8 mouse cellular contexts compared by ENCODE assay signal in genomic region chr6:86526961-86527740, GRCm38 (mm10). TPM values are rescaled to one million over a fixed set of nuclear protein-coding genes. Genes with fewer than 3 reads are reported as not detected.
A peak's percentile ranks its signal among the peaks of the same experiment; 100 is the strongest.
DNase-seq lines count a peak whose midpoint lies in the region; ATAC-seq and TF ChIP-seq lines count a peak whose summit lies in the region.

No protein-coding gene starts in this region.

- H3K27ac ChIP-seq in kidney, postnatal 0 days: peak overlapping the region; percentile 100
- peak overlapping the region; percentile 100 for H3K27ac ChIP-seq in lung, postnatal 0 days (ENCODE audit: low read length)
- H3K27ac ChIP-seq in olfactory bulb, adult 2 months (ENCODE audit: insufficient read depth, low read depth, low read length): peak overlapping the region; percentile 100

- H3K4me1 ChIP-seq in kidney, postnatal 0 days (replicated peaks; ENCODE audit: insufficient read depth, low read length): peaks cover 9% of the 10 kb centered on the region; the same call in 1 of the 2 replicates
- peaks cover 10% of the 10 kb centered on the region; the same call in 1 of the 2 replicates for H3K4me1 ChIP-seq in lung, postnatal 0 days (ENCODE audit: insufficient read depth, low read depth, low read length)
- H3K4me1 ChIP-seq in olfactory bulb, adult 2 months (ENCODE audit: control insufficient read depth, insufficient read depth, low read length): peaks cover 2% of the 10 kb centered on the region; the same call in 1 of the 2 replicates

- peak; percentile 30 for ATAC-seq in common myeloid progenitor, adult 5-6 weeks (replicated peaks; ENCODE audit: low read depth, poor library complexity, severe bottlenecking)
- ATAC-seq in granulocyte monocyte progenitor cell, adult 5-6 weeks (replicated peaks; ENCODE audit: poor library complexity, severe bottlenecking): peak; percentile 38
- ATAC-seq in kidney, postnatal 0 days (replicated peaks; ENCODE audit: low FRiP score, low read depth): peak; percentile 71
- peak; percentile 64 for ATAC-seq in lung, postnatal 0 days

- H3K4me3 ChIP-seq in kidney, postnatal 0 days (replicated peaks; ENCODE audit: low read depth, low read length): peak overlapping the region; percentile 98
- H3K4me3 ChIP-seq in lung, postnatal 0 days (ENCODE audit: low read depth, low read length): peak overlapping the region; percentile 97
- peak overlapping the region; percentile 64 for H3K4me3 ChIP-seq in olfactory bulb, adult 2 months (ENCODE audit: insufficient read depth, low read depth, low read length)

- TF ChIP-seq POLR2A in olfactory bulb, adult 2 months (IDR thresholded peaks at IDR 0.05; ENCODE audit: insufficient read depth, low read depth, low read length): peak; percentile 13; the same call in 1 of the 2 replicates

- H3K27me3 ChIP-seq in kidney, postnatal 0 days (ENCODE audit: insufficient read depth, low read length): no peaks in the 10 kb centered on the region
- H3K27me3 ChIP-seq in lung, postnatal 0 days (replicated peaks; ENCODE audit: insufficient read depth, low read length): no peaks in the 10 kb centered on the region

- H3K36me3 ChIP-seq in kidney, postnatal 0 days (ENCODE audit: insufficient read depth, low read length): 0 out of 2 replicates have a peak, but pooled peaks cover 7% of the 10 kb centered on the region
- no peaks in the 10 kb centered on the region for H3K36me3 ChIP-seq in lung, postnatal 0 days (ENCODE audit: insufficient read depth, low read length)

- H3K9me3 ChIP-seq in kidney, postnatal 0 days (replicated peaks; ENCODE audit: low read length): no peaks in the 10 kb centered on the region
- no peaks in the 10 kb centered on the region for H3K9me3 ChIP-seq in lung, postnatal 0 days (ENCODE audit: low read length)

- 6% methylated on average over 49 of the region's 49 CpGs for WGBS in kidney, postnatal 0 days
- 5% methylated on average over 49 of the region's 49 CpGs for WGBS in lung, postnatal 0 days
- WGBS in olfactory bulb, adult 2 months: 4% methylated on average over 49 of the region's 49 CpGs

- peak; percentile 75 for DNase-seq in retina, adult 2 months (ENCODE audit: low read depth, low spot score)
- no peak for DNase-seq in retina, postnatal 1 day
- no peak for DNase-seq in kidney, postnatal 0 days (ENCODE audit: low spot score)
- DNase-seq in lung, postnatal 0 days (ENCODE audit: low spot score): peak; percentile 76
- DNase-seq in urinary bladder, adult 2 months (ENCODE audit: low spot score): peak; percentile 95

- peak overlapping the region; percentile 79 for H3K4me2 ChIP-seq in kidney, postnatal 0 days (ENCODE audit: low read length)
- peak overlapping the region; percentile 74 for H3K4me2 ChIP-seq in lung, postnatal 0 days (replicated peaks; ENCODE audit: low read depth, low read length)

- TF ChIP-seq CTCF in kidney, postnatal 0 days (IDR thresholded peaks at IDR 0.05; ENCODE audit: low read depth): no peak
- TF ChIP-seq CTCF in lung, postnatal 0 days (IDR thresholded peaks at IDR 0.05): no peak
- TF ChIP-seq CTCF in olfactory bulb, adult 2 months (IDR thresholded peaks at IDR 0.05; ENCODE audit: insufficient read depth, low read depth, low read length): no peak

- TF ChIP-seq EP300 in lung, postnatal 0 days (IDR thresholded peaks at IDR 0.05): peak; percentile 69

- H3K9ac ChIP-seq in kidney, postnatal 0 days (ENCODE audit: low read depth, low read length): peak overlapping the region; percentile 98
- peak overlapping the region; percentile 92 for H3K9ac ChIP-seq in lung, postnatal 0 days (replicated peaks; ENCODE audit: low read depth)

RNA-seq across cellular contexts. Expression of gene Pcbp1, which starts 1.0 kb away (rescaled TPM):
- 115 and 172 TPM in 2 replicates for total RNA-seq in common myeloid progenitor, adult 5-6 weeks (2017)
- total RNA-seq in granulocyte monocyte progenitor cell, adult 5-6 weeks (2014; fragmentation: Nextera tagmentation): 258 and 285 TPM in 2 replicates
- total RNA-seq in granulocyte monocyte progenitor cell, adult 5-6 weeks (2017): 130 and 152 TPM in 2 replicates
- 488 and 506 TPM in 2 replicates for polyA plus RNA-seq in kidney, postnatal 0 days (2015; fragmentation: Nextera tagmentation; extraction: Ambion mirVana)
- 317 and 353 TPM in 2 replicates for polyA plus RNA-seq in lung, postnatal 0 days (2015; fragmentation: Nextera tagmentation; extraction: Ambion mirVana)
- polyA plus RNA-seq in olfactory bulb, adult 2 months (2012; ENCODE audit: insufficient read depth, insufficient read length, low replicate concordance, missing spikeins): not detected in 2 replicates
- 153 and 183 TPM in 2 replicates for polyA plus RNA-seq in urinary bladder, adult 2 months (2012; rRNA removed)

Comparison
In these comparisons a context has a peak if more than half of its experiments do, and no peak if none do; other contexts are left out.
1. DNase-seq: peak in retina, adult 2 months (single experiment), lung, postnatal 0 days (single experiment) and urinary bladder, adult 2 months (single experiment); none in retina, postnatal 1 day (single experiment) and kidney, postnatal 0 days (single experiment).
2. Peak in every context shown above with its lines, with median percentiles within 50 percentile points of each other: ATAC-seq, H3K27ac ChIP-seq and H3K4me3 ChIP-seq.